17 mouse cellular contexts compared by ENCODE assay signal in the genomic region with DNA sequence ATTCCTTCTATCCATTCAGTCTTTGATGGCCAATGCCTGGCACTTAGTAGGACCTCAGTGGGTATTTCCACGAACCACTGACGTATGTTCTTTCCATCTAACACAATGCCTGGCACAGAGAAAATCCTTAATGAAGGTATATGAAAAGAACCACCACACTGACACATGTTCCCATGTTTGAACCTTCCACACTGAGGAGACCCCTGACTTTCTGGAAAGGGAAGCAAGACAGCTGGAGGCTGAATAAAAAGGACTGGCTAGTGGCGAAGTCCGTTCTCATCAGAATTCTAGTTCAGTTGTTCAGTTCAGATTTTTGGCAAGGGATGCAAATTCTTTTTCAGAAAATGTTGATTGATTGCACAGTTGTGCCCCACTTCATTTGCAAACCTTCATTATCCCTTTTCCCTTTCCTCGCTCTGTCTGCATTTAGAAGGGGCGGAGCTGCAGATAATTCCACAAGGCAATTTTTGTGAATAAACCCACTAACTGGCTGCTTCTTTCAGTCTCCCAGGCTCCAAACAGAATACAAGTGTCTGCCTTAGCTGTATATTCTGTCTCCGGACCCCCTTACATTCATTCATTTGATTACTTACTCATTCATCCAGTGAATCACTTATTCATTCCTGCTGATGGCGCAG.
DNase-seq lines count a peak whose midpoint lies in the region; ATAC-seq and TF ChIP-seq lines count a peak whose summit lies in the region.
"Had no signal": no experiment of that assay in that cellular context is flagged by ENCODE, and none has a peak within 500 bp of the region (broad histone marks: within the 10 kb centered on the region; RNA-seq: fewer than 3 reads in every experiment).

No protein-coding gene starts in this region.

- peak overlapping the region; percentile 63 for H3K27ac ChIP-seq in forebrain, embryonic 12.5 days
- no peak overlapping the region for H3K27ac ChIP-seq in forebrain, embryonic 11.5 days (ENCODE audit: low read depth, low read length)
- peak overlapping the region; percentile 39; the same call in 1 of the 2 replicates for H3K27ac ChIP-seq in layer of hippocampus, adult 2 months
- peak overlapping the region; percentile 45; the same call in 1 of the 2 replicates for H3K27ac ChIP-seq in forebrain, postnatal 0 days (ENCODE audit: low read depth, low read length)
- no peak overlapping the region for H3K27ac ChIP-seq in thymus, adult 2 months (ENCODE audit: control insufficient read depth, insufficient read depth, low read length)
- H3K27ac ChIP-seq: heart, embryonic 13.5 days had no signal

- no peak overlapping the region for H3K9ac ChIP-seq in forebrain, embryonic 12.5 days
- no peak overlapping the region for H3K9ac ChIP-seq in forebrain, embryonic 11.5 days (ENCODE audit: low read length)
- no peak overlapping the region for H3K9ac ChIP-seq in forebrain, postnatal 0 days
- H3K9ac ChIP-seq: heart, embryonic 13.5 days had no signal

- peak; percentile 40; the same call in 1 of the 2 replicates for ATAC-seq in forebrain, embryonic 12.5 days (ENCODE audit: low FRiP score)
- ATAC-seq in forebrain, embryonic 11.5 days (replicated peaks; ENCODE audit: low FRiP score) = no peak
- peak; percentile 32; the same call in 1 of the 2 replicates for ATAC-seq in forebrain, postnatal 0 days
- ATAC-seq in inflammation-experienced regulatory T-cells, adult 6 months = no peak
- ATAC-seq: activated CD4-positive, CD25-positive, alpha-beta regulatory T cell, adult 4 months; intestine, postnatal 0 days; Patski had no signal

- no peak for DNase-seq in forebrain, embryonic 11.5 days (ENCODE audit: low spot score)
- no peak for DNase-seq in layer of hippocampus, adult 2 months (ENCODE audit: low spot score in 2 of 2)
- no peak for DNase-seq in layer of hippocampus, postnatal 36 days
- no peak for DNase-seq in forebrain, postnatal 0 days
- no peak for DNase-seq in thymus, adult 2 months
- DNase-seq: adrenal gland, postnatal 14 days; cerebellum, adult 2 months; cerebellum, postnatal 10 days; gastrocnemius, postnatal 36 days; heart, adult 11 months; heart, postnatal 36 days had no signal

- H3K4me1 ChIP-seq in forebrain, embryonic 12.5 days = peaks cover 34% of the 10 kb centered on the region
- no peaks in the 10 kb centered on the region; the same call in 1 of the 2 replicates for H3K4me1 ChIP-seq in forebrain, embryonic 11.5 days (replicated peaks; ENCODE audit: control insufficient read depth, insufficient read depth, low read length)
- H3K4me1 ChIP-seq in forebrain, postnatal 0 days (ENCODE audit: insufficient read depth) = peaks cover 11% of the 10 kb centered on the region
- H3K4me1 ChIP-seq in thymus, adult 2 months (replicated peaks; ENCODE audit: control insufficient read depth, insufficient read depth, low read length) = no peaks in the 10 kb centered on the region

- TF ChIP-seq POLR2A in thymus, adult 2 months (IDR thresholded peaks at IDR 0.05; ENCODE audit: control insufficient read depth, extremely low read depth, insufficient read depth, low read length, poor library complexity) = no peak

- no peak overlapping the region for H3K4me3 ChIP-seq in forebrain, embryonic 12.5 days (replicated peaks)
- H3K4me3 ChIP-seq in forebrain, embryonic 11.5 days (ENCODE audit: low read depth, low read length) = no peak overlapping the region
- H3K4me3 ChIP-seq in layer of hippocampus, adult 2 months = no peak overlapping the region
- no peak overlapping the region for H3K4me3 ChIP-seq in forebrain, postnatal 0 days (ENCODE audit: low read depth, low read length)
- H3K4me3 ChIP-seq in thymus, adult 2 months (ENCODE audit: control insufficient read depth, insufficient read depth, low read length) = no peak overlapping the region
- H3K4me3 ChIP-seq: heart, embryonic 13.5 days had no signal

- H3K36me3 ChIP-seq in forebrain, embryonic 12.5 days (replicated peaks) = no peaks in the 10 kb centered on the region
- H3K36me3 ChIP-seq in forebrain, embryonic 11.5 days (ENCODE audit: control insufficient read depth, insufficient read depth, low read length) = no peaks in the 10 kb centered on the region
- no peaks in the 10 kb centered on the region for H3K36me3 ChIP-seq in forebrain, postnatal 0 days (ENCODE audit: insufficient read depth)
- H3K36me3 ChIP-seq in thymus, adult 2 months (ENCODE audit: control insufficient read depth, insufficient read depth, low read length) = no peaks in the 10 kb centered on the region
- H3K36me3 ChIP-seq: heart, embryonic 13.5 days had no signal

- H3K27me3 ChIP-seq in forebrain, embryonic 12.5 days = no peaks in the 10 kb centered on the region; the same call in 1 of the 2 replicates
- H3K27me3 ChIP-seq in forebrain, embryonic 11.5 days (ENCODE audit: control insufficient read depth, insufficient read depth, low read length) = no peaks in the 10 kb centered on the region
- no peaks in the 10 kb centered on the region for H3K27me3 ChIP-seq in forebrain, postnatal 0 days (ENCODE audit: insufficient read depth, low read length)
- no peaks in the 10 kb centered on the region for H3K27me3 ChIP-seq in thymus, adult 2 months (ENCODE audit: control insufficient read depth, insufficient read depth, low read length)
- H3K27me3 ChIP-seq: heart, embryonic 13.5 days; Patski had no signal

- 29% methylated on average over 8 of the region's 8 CpGs for WGBS in forebrain, embryonic 12.5 days
- 67% methylated on average over 8 of the region's 8 CpGs for WGBS in forebrain, embryonic 11.5 days
- WGBS in forebrain, postnatal 0 days = 24% methylated on average over 8 of the region's 8 CpGs
- 96% methylated on average over 8 of the region's 8 CpGs for WGBS in thymus, adult 2 months

- H3K9me3 ChIP-seq in forebrain, embryonic 12.5 days = no peaks in the 10 kb centered on the region
- no peaks in the 10 kb centered on the region for H3K9me3 ChIP-seq in forebrain, embryonic 11.5 days (ENCODE audit: control insufficient read depth, low read length)
- H3K9me3 ChIP-seq in forebrain, postnatal 0 days (ENCODE audit: low read length) = no peaks in the 10 kb centered on the region
- H3K9me3 ChIP-seq: heart, embryonic 13.5 days had no signal

- H3K4me2 ChIP-seq in forebrain, embryonic 12.5 days = no peak overlapping the region
- no peak overlapping the region for H3K4me2 ChIP-seq in forebrain, embryonic 11.5 days (ENCODE audit: low read depth, low read length, severe bottlenecking)
- H3K4me2 ChIP-seq in forebrain, postnatal 0 days (ENCODE audit: low read depth) = peak overlapping the region; percentile 10; the same call in 1 of the 2 replicates
- H3K4me2 ChIP-seq: heart, embryonic 13.5 days had no signal

- TF ChIP-seq CTCF in layer of hippocampus, adult 2 months (conservative IDR thresholded peaks at IDR 0.05) = no peak
- TF ChIP-seq CTCF in forebrain, postnatal 0 days (IDR thresholded peaks at IDR 0.05; ENCODE audit: low read depth) = no peak
- TF ChIP-seq CTCF in thymus, adult 2 months (IDR thresholded peaks at IDR 0.05; ENCODE audit: borderline replicate concordance, control insufficient read depth, extremely low read depth, insufficient read depth, low read length, poor library complexity) = no peak

Comparison
In these comparisons a context has a peak if more than half of its experiments do, and no peak if none do; other contexts are left out.
1. ATAC-seq: peak in forebrain, embryonic 12.5 days (single experiment) and forebrain, postnatal 0 days (single experiment); none in forebrain, embryonic 11.5 days (single experiment) and inflammation-experienced regulatory T-cells, adult 6 months (single experiment).
2. H3K27ac ChIP-seq: peak in forebrain, embryonic 12.5 days (single experiment), layer of hippocampus, adult 2 months (single experiment) and forebrain, postnatal 0 days (single experiment); none in forebrain, embryonic 11.5 days (single experiment) and thymus, adult 2 months (single experiment).